Mouse (Mus musculus): Measurements from ENCODE around the gene Cst3. TPM values are rescaled to one million over a fixed set of nuclear protein-coding genes. Genes with fewer than 3 reads are reported as not detected.

Gene Cst3
- polyA plus RNA-seq (2012), result 103 and 150 TPM in 2 replicates

GRCm38 (mm10) chr2:148875335-148875811 is at the start of gene Cst3:
Gene Cst3 (minus strand): TSS chr2:148875692.
- no peak for TF ChIP-seq GATA1 (IDR thresholded peaks at IDR 0.05; ENCODE audit: low read length)

GRCm38 (mm10) chr2:148902286-148902685 is 26.8 kb upstream of the Cst3 start:
- no peak for TF ChIP-seq GATA1 (IDR thresholded peaks at IDR 0.05; ENCODE audit: low read length)

- TF ChIP-seq GATA1 (IDR thresholded peaks at IDR 0.05; ENCODE audit: low read length), result no peak
Measured at GRCm38 (mm10) chr2:148900305-148900704, 24.8 kb upstream of the Cst3 start.

GRCm38 (mm10) chr2:148896219-148896618 is 20.7 kb upstream of the Cst3 start:
- no peak for TF ChIP-seq GATA1 (IDR thresholded peaks at IDR 0.05; ENCODE audit: low read length)

GRCm38 (mm10) chr2:148893107-148893506 is 17.6 kb upstream of the Cst3 start:
- TF ChIP-seq GATA1 (IDR thresholded peaks at IDR 0.05; ENCODE audit: low read length), result no peak

- no peak for TF ChIP-seq GATA1 (IDR thresholded peaks at IDR 0.05; ENCODE audit: low read length)
Measured at GRCm38 (mm10) chr2:148890021-148890851, 14.7 kb upstream of the Cst3 start.

- no peak for TF ChIP-seq GATA1 (IDR thresholded peaks at IDR 0.05; ENCODE audit: low read length)
Measured at GRCm38 (mm10) chr2:148889331-148890010, 14.0 kb upstream of the Cst3 start.

- no peak for TF ChIP-seq GATA1 (IDR thresholded peaks at IDR 0.05; ENCODE audit: low read length)
Measured at GRCm38 (mm10) chr2:148888872-148889271, 13.4 kb upstream of the Cst3 start.

GRCm38 (mm10) chr2:148884738-148885137 is 9.2 kb upstream of the Cst3 start:
- TF ChIP-seq GATA1 (IDR thresholded peaks at IDR 0.05; ENCODE audit: low read length), result no peak

GRCm38 (mm10) chr2:148879199-148879598 is 3.7 kb upstream of the Cst3 start:
- TF ChIP-seq GATA1 (IDR thresholded peaks at IDR 0.05; ENCODE audit: low read length), result no peak

- no peak for TF ChIP-seq GATA1 (IDR thresholded peaks at IDR 0.05; ENCODE audit: low read length)
Measured at GRCm38 (mm10) chr2:148878641-148879130, 3.2 kb upstream of the Cst3 start.

GRCm38 (mm10) chr2:148877016-148877770 is 1.7 kb upstream of the Cst3 start:
- no peak for TF ChIP-seq GATA1 (IDR thresholded peaks at IDR 0.05; ENCODE audit: low read length)

- TF ChIP-seq GATA1 (IDR thresholded peaks at IDR 0.05; ENCODE audit: low read length), result no peak
Measured at GRCm38 (mm10) chr2:148874617-148875334, 716 bp downstream of the Cst3 start.

GRCm38 (mm10) chr2:148874224-148874616 is 1.3 kb downstream of the Cst3 start:
- TF ChIP-seq GATA1 (IDR thresholded peaks at IDR 0.05; ENCODE audit: low read length), result no peak

- TF ChIP-seq GATA1 (IDR thresholded peaks at IDR 0.05; ENCODE audit: low read length), result no peak
Measured at GRCm38 (mm10) chr2:148872860-148873259, 2.6 kb downstream of the Cst3 start.
